Mouse (Mus musculus) cerebellum, postnatal 14 days (tissue): ENCODE measurements around the gene Snorc.

Experiments used
- DNase-seq, 2 experiments: peaks; one replicate each; pipeline ENCODE4 v3.0.0; 2021; ENCODE audit warnings: mixed read lengths in 2 of 2

Snorc gene

DNA sequence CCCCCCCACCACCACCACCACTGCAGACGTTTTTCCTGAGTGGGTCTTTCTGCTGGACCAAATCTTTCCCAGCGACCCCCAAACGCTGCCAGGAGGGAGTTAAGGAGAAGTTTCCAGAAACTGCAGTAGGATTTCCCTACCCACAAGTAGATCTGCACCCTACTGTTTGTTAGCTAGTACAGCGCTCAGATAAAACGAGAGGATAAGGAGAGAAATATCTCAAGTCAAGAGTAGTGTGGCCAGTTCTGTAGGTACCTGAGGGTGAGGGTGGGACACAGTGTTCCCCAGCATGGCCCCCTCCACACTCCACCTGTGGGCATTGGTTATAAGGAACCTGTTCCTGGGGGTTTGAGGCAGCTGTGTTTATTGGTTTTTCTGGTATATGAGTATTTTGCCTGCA, 40.8 kb downstream of the Snorc start:
- DNase-seq: no peak

- no peak for DNase-seq
Observed at GRCm38 (mm10) chr1:87520467-87520866, 50.4 kb downstream of the Snorc start.

DNA sequence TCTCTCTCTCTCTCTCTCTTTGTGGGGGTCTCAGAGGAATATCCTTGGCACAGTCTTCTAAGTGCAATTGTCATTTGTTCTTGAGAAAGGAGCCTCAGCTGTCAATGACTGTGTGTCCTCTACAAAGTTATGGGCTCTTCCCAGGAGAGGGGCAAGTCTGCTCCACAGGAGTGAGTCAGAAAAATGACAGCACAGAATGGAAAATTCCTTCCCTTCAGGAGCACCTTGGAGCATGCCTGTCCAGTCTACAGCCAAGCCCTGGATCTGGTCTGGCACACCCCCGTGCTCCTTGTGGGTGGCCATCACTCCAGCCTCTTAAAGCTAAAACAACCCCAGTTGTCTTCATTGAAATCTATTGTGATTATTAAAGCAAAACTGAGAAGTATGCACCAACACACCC, 51.5 kb downstream of the Snorc start:
- DNase-seq: no peak

GRCm38 (mm10) chr1:87525041-87525440, 55.0 kb downstream of the Snorc start:
- no peak for DNase-seq
